8 mouse cellular contexts compared by ENCODE assay signal in genomic region chr17:37270702-37271092, GRCm38 (mm10). TPM values are rescaled to one million over a fixed set of nuclear protein-coding genes. Genes with fewer than 3 reads are reported as not detected.
DNase-seq lines count a peak whose midpoint lies in the region; ATAC-seq and TF ChIP-seq lines count a peak whose summit lies in the region.

No protein-coding gene starts in this region.

- WGBS in intestine, postnatal 0 days, result 39% methylated on average over 8 of the region's 8 CpGs
- 14% methylated on average over 8 of the region's 8 CpGs for WGBS in liver, embryonic 16.5 days (ENCODE audit: insufficient replicate concordance)

- no peak for TF ChIP-seq CTCF in intestine, postnatal 0 days (IDR thresholded peaks at IDR 0.05; ENCODE audit: low read depth)

- no peaks in the 10 kb centered on the region for H3K9me3 ChIP-seq in intestine, postnatal 0 days (ENCODE audit: control insufficient read depth)
- no peaks in the 10 kb centered on the region for H3K9me3 ChIP-seq in liver, embryonic 16.5 days (replicated peaks; ENCODE audit: control insufficient read depth, low read length)

- H3K9ac ChIP-seq in intestine, postnatal 0 days (ENCODE audit: low read depth, low read length), result peak overlapping the region; percentile 48; the same call in 1 of the 2 replicates
- H3K9ac ChIP-seq in liver, embryonic 16.5 days (ENCODE audit: low read depth, low read length), result peak overlapping the region; percentile 41

- no peaks in the 10 kb centered on the region for H3K27me3 ChIP-seq in intestine, postnatal 0 days (replicated peaks; ENCODE audit: control insufficient read depth, insufficient read depth, low read length)
- H3K27me3 ChIP-seq in liver, embryonic 16.5 days (ENCODE audit: control insufficient read depth, insufficient read depth, low read depth, low read length), result no peaks in the 10 kb centered on the region

- H3K4me2 ChIP-seq in intestine, postnatal 0 days (replicated peaks; ENCODE audit: low read depth), result peak overlapping the region; percentile 97
- H3K4me2 ChIP-seq in liver, embryonic 16.5 days (ENCODE audit: low read depth, low read length), result peak overlapping the region; percentile 78

- H3K4me3 ChIP-seq in brown adipose tissue, adult 24 weeks (ENCODE audit: insufficient read depth, low read depth, low read length), result peak overlapping the region; percentile 97
- H3K4me3 ChIP-seq in intestine, postnatal 0 days (ENCODE audit: low read depth, low read length), result peak overlapping the region; percentile 74
- H3K4me3 ChIP-seq in liver, embryonic 16.5 days (ENCODE audit: low read depth, low read length), result peak overlapping the region; percentile 67

- peak; percentile 62 for ATAC-seq in intestine, postnatal 0 days
- ATAC-seq in liver, embryonic 16.5 days (ENCODE audit: low read depth), result peak; percentile 54

- DNase-seq in left cerebral cortex, postnatal 14 days (ENCODE audit: low spot score in 2 of 2), result peak; percentile 3 to 5
- DNase-seq in left cerebral cortex, postnatal 4 days, result no peak
- peak; percentile 78 to 86 for DNase-seq in heart, adult 18-20 months
- DNase-seq in neural tube, embryonic 10.5 days (ENCODE audit: extremely low spot score, low spot score), result peak; percentile 14
- peak; percentile 67 to 76 for DNase-seq in thymus, postnatal 36 days

- no peaks in the 10 kb centered on the region for H3K36me3 ChIP-seq in intestine, postnatal 0 days (ENCODE audit: control insufficient read depth, insufficient read depth)
- H3K36me3 ChIP-seq in liver, embryonic 16.5 days (ENCODE audit: control insufficient read depth, insufficient read depth), result no peaks in the 10 kb centered on the region

- H3K4me1 ChIP-seq in brown adipose tissue, adult 24 weeks (ENCODE audit: control insufficient read depth, insufficient read depth, insufficient read length, low read length), result no peaks in the 10 kb centered on the region
- H3K4me1 ChIP-seq in intestine, postnatal 0 days (replicated peaks; ENCODE audit: control insufficient read depth, insufficient read depth, low read length), result no peaks in the 10 kb centered on the region
- no peaks in the 10 kb centered on the region; the same call in 1 of the 2 replicates for H3K4me1 ChIP-seq in liver, embryonic 16.5 days (ENCODE audit: control insufficient read depth, low read depth, low read length)

- peak overlapping the region; percentile 86 for H3K27ac ChIP-seq in brown adipose tissue, adult 24 weeks (replicated peaks; ENCODE audit: low read depth, low read length)
- H3K27ac ChIP-seq in intestine, postnatal 0 days (ENCODE audit: low read depth, low read length), result no peak overlapping the region
- H3K27ac ChIP-seq in liver, embryonic 16.5 days (ENCODE audit: low read length), result no peak overlapping the region

- intact Hi-C loops in left cerebral cortex, postnatal 14 days (cut with DNase I), result no loop called here
- intact Hi-C loops in left cerebral cortex, postnatal 4 days (cut with DNase I), result no loop called here

RNA-seq across cellular contexts. Expression of gene H2-M3, which starts 0.7 kb away (rescaled TPM):
- total RNA-seq in left cerebral cortex, postnatal 14 days (2021), result 1 to 10 TPM; 2.7 to 4.1 TPM
- 1 to 10 TPM; 1.6 to 1.7 TPM for total RNA-seq in left cerebral cortex, postnatal 4 days (2021)
- polyA plus RNA-seq in brown adipose tissue, adult 24 weeks (2012; ENCODE audit: insufficient read depth, insufficient read length, missing spikeins), result 2.2 and 4.9 TPM in 2 replicates
- 1 to 10 TPM; 4.1 to 5.4 TPM for total RNA-seq in heart, adult 18-20 months (2021)
- 2.9 and 3.4 TPM in 2 replicates for polyA plus RNA-seq in intestine, postnatal 0 days (2015; fragmentation: Nextera tagmentation; extraction: Ambion mirVana)
- 2.2 and 2.6 TPM in 2 replicates for polyA plus RNA-seq in liver, embryonic 16.5 days (2015; fragmentation: Nextera tagmentation; extraction: Ambion mirVana)

RNA-seq across cellular contexts. Expression of gene Olfr98, which starts 7.1 kb away (rescaled TPM):
- not detected for total RNA-seq in left cerebral cortex, postnatal 14 days (2021)
- total RNA-seq in left cerebral cortex, postnatal 4 days (2021), result not detected
- not detected in 2 replicates for polyA plus RNA-seq in brown adipose tissue, adult 24 weeks (2012; ENCODE audit: insufficient read depth, insufficient read length, missing spikeins)
- total RNA-seq in heart, adult 18-20 months (2021), result not detected
- not detected in 2 replicates for polyA plus RNA-seq in intestine, postnatal 0 days (2015; fragmentation: Nextera tagmentation; extraction: Ambion mirVana)
- not detected in 2 replicates for polyA plus RNA-seq in liver, embryonic 16.5 days (2015; fragmentation: Nextera tagmentation; extraction: Ambion mirVana)

RNA-seq across cellular contexts. Expression of gene Olfr99, which starts 12.6 kb away (rescaled TPM):
- not detected for total RNA-seq in left cerebral cortex, postnatal 14 days (2021)
- not detected for total RNA-seq in left cerebral cortex, postnatal 4 days (2021)
- not detected in 2 replicates for polyA plus RNA-seq in brown adipose tissue, adult 24 weeks (2012; ENCODE audit: insufficient read depth, insufficient read length, missing spikeins)
- total RNA-seq in heart, adult 18-20 months (2021), result not detected
- polyA plus RNA-seq in intestine, postnatal 0 days (2015; fragmentation: Nextera tagmentation; extraction: Ambion mirVana), result 0.13 TPM in 1 of 2 replicates, not detected in the other
- polyA plus RNA-seq in liver, embryonic 16.5 days (2015; fragmentation: Nextera tagmentation; extraction: Ambion mirVana), result not detected in 2 replicates

RNA-seq across cellular contexts. Expression of gene Olfr101, which starts 33.4 kb away (rescaled TPM):
- not detected for total RNA-seq in left cerebral cortex, postnatal 14 days (2021)
- total RNA-seq in left cerebral cortex, postnatal 4 days (2021), result not detected
- not detected in 2 replicates for polyA plus RNA-seq in brown adipose tissue, adult 24 weeks (2012; ENCODE audit: insufficient read depth, insufficient read length, missing spikeins)
- not detected for total RNA-seq in heart, adult 18-20 months (2021)
- not detected in 2 replicates for polyA plus RNA-seq in intestine, postnatal 0 days (2015; fragmentation: Nextera tagmentation; extraction: Ambion mirVana)
- not detected in 2 replicates for polyA plus RNA-seq in liver, embryonic 16.5 days (2015; fragmentation: Nextera tagmentation; extraction: Ambion mirVana)

RNA-seq across cellular contexts. Expression of gene Olfr97, which starts 33.6 kb away (rescaled TPM):
- total RNA-seq in left cerebral cortex, postnatal 14 days (2021), result not detected
- total RNA-seq in left cerebral cortex, postnatal 4 days (2021), result not detected
- not detected in 2 replicates for polyA plus RNA-seq in brown adipose tissue, adult 24 weeks (2012; ENCODE audit: insufficient read depth, insufficient read length, missing spikeins)
- not detected for total RNA-seq in heart, adult 18-20 months (2021)
- not detected in 2 replicates for polyA plus RNA-seq in intestine, postnatal 0 days (2015; fragmentation: Nextera tagmentation; extraction: Ambion mirVana)
- not detected in 2 replicates for polyA plus RNA-seq in liver, embryonic 16.5 days (2015; fragmentation: Nextera tagmentation; extraction: Ambion mirVana)
